Mouse (Mus musculus): ENCODE data around the gene Hoxd9. TPM values are rescaled to one million over a fixed set of nuclear protein-coding genes. Genes with fewer than 3 reads are reported as not detected.

Gene Hoxd9
- polyA plus RNA-seq, 1 experiment from 2014 or later, result 0.09 TPM

GRCm38 (mm10) chr2:74714881-74715280 is 17.4 kb downstream of the Hoxd9 start:
- Histone ChIP-seq H3K4me3 (replicated peaks; ENCODE audit: low read length) (peak overlapping the region; percentile 31; the same call in 1 of the 2 replicates), H3K27ac (no peak overlapping the region), H3K4me1 (replicated peaks; ENCODE audit: control insufficient read depth, insufficient read depth, low read length) (no peaks in the 10 kb centered on the region; the same call in 1 of the 2 replicates), H3K36me3 (replicated peaks; ENCODE audit: control insufficient read depth, insufficient read depth) (no peaks in the 10 kb centered on the region), H3K27me3 (ENCODE audit: control insufficient read depth, insufficient read depth, low read length) (peaks cover 97% of the 10 kb centered on the region), H3K4me2 (replicated peaks) (peak overlapping the region; percentile 51), H3K9ac (no peak overlapping the region), H3K9me3 (ENCODE audit: control insufficient read depth, low read length) (no peaks in the 10 kb centered on the region)
- 0 out of 2 replicates have a peak, but pooled peaks have one; percentile 38 for ATAC-seq (ENCODE audit: low FRiP score)
- WGBS, result under 1% methylated on average over 14 of the region's 14 CpGs
- DNase-seq (ENCODE audit: low spot score), result no peak

GRCm38 (mm10) chr2:74715504-74716241 is 18.1 kb downstream of the Hoxd9 start:
- H3K9ac ChIP-seq, result no peak overlapping the region
- H3K4me3 ChIP-seq (replicated peaks; ENCODE audit: low read length), result peak overlapping the region; percentile 16
- H3K27ac ChIP-seq, result no peak overlapping the region
- H3K9me3 ChIP-seq (ENCODE audit: control insufficient read depth, low read length), result no peaks in the 10 kb centered on the region
- WGBS, result 2% methylated on average over 26 of the region's 26 CpGs
- H3K4me1 ChIP-seq (replicated peaks; ENCODE audit: control insufficient read depth, insufficient read depth, low read length), result no peaks in the 10 kb centered on the region; the same call in 1 of the 2 replicates
- peak; percentile 92 for DNase-seq (ENCODE audit: low spot score)
- peak; percentile 87 for ATAC-seq (ENCODE audit: low FRiP score)
- H3K4me2 ChIP-seq (replicated peaks), result peak overlapping the region; percentile 51
- H3K27me3 ChIP-seq (ENCODE audit: control insufficient read depth, insufficient read depth, low read length), result peaks cover 97% of the 10 kb centered on the region
- no peaks in the 10 kb centered on the region for H3K36me3 ChIP-seq (replicated peaks; ENCODE audit: control insufficient read depth, insufficient read depth)

GRCm38 (mm10) chr2:74720384-74720783 is 22.9 kb downstream of the Hoxd9 start:
- H3K4me1 ChIP-seq (replicated peaks; ENCODE audit: control insufficient read depth, insufficient read depth, low read length), result peaks cover 9% of the 10 kb centered on the region; the same call in 1 of the 2 replicates
- DNase-seq (ENCODE audit: low spot score) (no peak), ATAC-seq (ENCODE audit: low FRiP score) (no peak)
- H3K4me2 ChIP-seq (replicated peaks), result no peak overlapping the region
- H3K4me3 ChIP-seq (replicated peaks; ENCODE audit: low read length), result no peak overlapping the region
- H3K27ac ChIP-seq, result no peak overlapping the region
- H3K9ac ChIP-seq, result no peak overlapping the region
- H3K27me3 ChIP-seq (ENCODE audit: control insufficient read depth, insufficient read depth, low read length), result peaks cover 99% of the 10 kb centered on the region
- WGBS, result 12% methylated on average over 2 of the region's 2 CpGs
- H3K9me3 ChIP-seq (ENCODE audit: control insufficient read depth, low read length), result no peaks in the 10 kb centered on the region
- H3K36me3 ChIP-seq (replicated peaks; ENCODE audit: control insufficient read depth, insufficient read depth), result no peaks in the 10 kb centered on the region

GRCm38 (mm10) chr2:74720955-74721491 is 23.5 kb downstream of the Hoxd9 start:
- 11% methylated on average over 5 of the region's 5 CpGs for WGBS
- ATAC-seq (ENCODE audit: low FRiP score) (no peak), DNase-seq (ENCODE audit: low spot score) (no peak)
- Histone ChIP-seq H3K27me3 (ENCODE audit: control insufficient read depth, insufficient read depth, low read length) (peaks cover 99% of the 10 kb centered on the region), H3K9ac (no peak overlapping the region), H3K4me2 (replicated peaks) (0 out of 2 replicates have a peak overlapping the region, but pooled peaks have one; percentile 2), H3K4me1 (replicated peaks; ENCODE audit: control insufficient read depth, insufficient read depth, low read length) (peaks cover 9% of the 10 kb centered on the region; the same call in 1 of the 2 replicates), H3K27ac (no peak overlapping the region), H3K4me3 (replicated peaks; ENCODE audit: low read length) (no peak overlapping the region), H3K36me3 (replicated peaks; ENCODE audit: control insufficient read depth, insufficient read depth) (no peaks in the 10 kb centered on the region), H3K9me3 (ENCODE audit: control insufficient read depth, low read length) (no peaks in the 10 kb centered on the region)

- Histone ChIP-seq H3K27me3 (ENCODE audit: control insufficient read depth, insufficient read depth, low read length) (peaks cover 99% of the 10 kb centered on the region), H3K4me2 (replicated peaks) (0 out of 2 replicates have a peak overlapping the region, but pooled peaks have one; percentile 82), H3K4me3 (replicated peaks; ENCODE audit: low read length) (no peak overlapping the region), H3K4me1 (replicated peaks; ENCODE audit: control insufficient read depth, insufficient read depth, low read length) (peaks cover 14% of the 10 kb centered on the region; the same call in 1 of the 2 replicates), H3K27ac (no peak overlapping the region), H3K9me3 (ENCODE audit: control insufficient read depth, low read length) (no peaks in the 10 kb centered on the region), H3K9ac (no peak overlapping the region), H3K36me3 (replicated peaks; ENCODE audit: control insufficient read depth, insufficient read depth) (no peaks in the 10 kb centered on the region)
- DNase-seq (ENCODE audit: low spot score) (no peak), ATAC-seq (ENCODE audit: low FRiP score) (no peak)
- 8% methylated on average over 6 of the region's 6 CpGs for WGBS
Measured at GRCm38 (mm10) chr2:74721882-74722281, 24.4 kb downstream of the Hoxd9 start.

- H3K9me3 ChIP-seq (ENCODE audit: control insufficient read depth, low read length), result no peaks in the 10 kb centered on the region
- H3K9ac ChIP-seq, result peak overlapping the region; percentile 9; the same call in 1 of the 2 replicates
- H3K27me3 ChIP-seq (ENCODE audit: control insufficient read depth, insufficient read depth, low read length), result peaks cover 99% of the 10 kb centered on the region
- DNase-seq (ENCODE audit: low spot score) (no peak), ATAC-seq (ENCODE audit: low FRiP score) (no peak)
- peaks cover 14% of the 10 kb centered on the region; the same call in 1 of the 2 replicates for H3K4me1 ChIP-seq (replicated peaks; ENCODE audit: control insufficient read depth, insufficient read depth, low read length)
- WGBS, result 6% methylated on average over 8 of the region's 8 CpGs
- no peaks in the 10 kb centered on the region for H3K36me3 ChIP-seq (replicated peaks; ENCODE audit: control insufficient read depth, insufficient read depth)
- H3K4me2 ChIP-seq (replicated peaks), result peak overlapping the region; percentile 82
- no peak overlapping the region for H3K27ac ChIP-seq
- H3K4me3 ChIP-seq (replicated peaks; ENCODE audit: low read length), result no peak overlapping the region
Measured at GRCm38 (mm10) chr2:74722949-74723348, 25.4 kb downstream of the Hoxd9 start.

- Histone ChIP-seq H3K9ac (peak overlapping the region; percentile 53; the same call in 1 of the 2 replicates), H3K4me1 (replicated peaks; ENCODE audit: control insufficient read depth, insufficient read depth, low read length) (peaks cover 14% of the 10 kb centered on the region), H3K9me3 (ENCODE audit: control insufficient read depth, low read length) (no peaks in the 10 kb centered on the region), H3K4me3 (replicated peaks; ENCODE audit: low read length) (0 out of 2 replicates have a peak overlapping the region, but pooled peaks have one; percentile 42), H3K27ac (peak overlapping the region; percentile 91), H3K4me2 (replicated peaks) (peak overlapping the region; percentile 82), H3K27me3 (ENCODE audit: control insufficient read depth, insufficient read depth, low read length) (peaks cover 98% of the 10 kb centered on the region), H3K36me3 (replicated peaks; ENCODE audit: control insufficient read depth, insufficient read depth) (no peaks in the 10 kb centered on the region)
- DNase-seq (ENCODE audit: low spot score) (no peak), ATAC-seq (ENCODE audit: low FRiP score) (no peak)
- 12% methylated on average over 7 of the region's 7 CpGs for WGBS
Measured at GRCm38 (mm10) chr2:74724244-74725015, 26.9 kb downstream of the Hoxd9 start.

GRCm38 (mm10) chr2:74725171-74725570 is 27.6 kb downstream of the Hoxd9 start:
- Histone ChIP-seq H3K4me1 (replicated peaks; ENCODE audit: control insufficient read depth, insufficient read depth, low read length) (peaks cover 14% of the 10 kb centered on the region), H3K9ac (peak overlapping the region; percentile 53), H3K27me3 (ENCODE audit: control insufficient read depth, insufficient read depth, low read length) (peaks cover 98% of the 10 kb centered on the region), H3K4me3 (replicated peaks; ENCODE audit: low read length) (peak overlapping the region; percentile 42; the same call in 1 of the 2 replicates), H3K36me3 (replicated peaks; ENCODE audit: control insufficient read depth, insufficient read depth) (no peaks in the 10 kb centered on the region), H3K4me2 (replicated peaks) (peak overlapping the region; percentile 82), H3K27ac (peak overlapping the region; percentile 91), H3K9me3 (ENCODE audit: control insufficient read depth, low read length) (no peaks in the 10 kb centered on the region)
- DNase-seq (ENCODE audit: low spot score) (no peak), ATAC-seq (ENCODE audit: low FRiP score) (no peak)
- WGBS, result 3% methylated on average over 17 of the region's 17 CpGs

GRCm38 (mm10) chr2:74726551-74726950 is 29.0 kb downstream of the Hoxd9 start, which contains the start of gene Gm28230:
TSS of gene Gm28230 (plus strand) at chr2:74726728.
- Histone ChIP-seq H3K4me2 (replicated peaks) (peak within 1 kb of the TSS; percentile 82), H3K4me3 (replicated peaks; ENCODE audit: low read length) (peak within 1 kb of the TSS; percentile 42), H3K4me1 (replicated peaks; ENCODE audit: control insufficient read depth, insufficient read depth, low read length) (peaks cover 14% of the 10 kb centered on the region), H3K9ac (peak within 1 kb of the TSS; percentile 75), H3K9me3 (ENCODE audit: control insufficient read depth, low read length) (no peaks in the 10 kb centered on the region), H3K27ac (peak within 1 kb of the TSS; percentile 91), H3K36me3 (replicated peaks; ENCODE audit: control insufficient read depth, insufficient read depth) (no peaks in the 10 kb centered on the region), H3K27me3 (ENCODE audit: control insufficient read depth, insufficient read depth, low read length) (peaks cover 97% of the 10 kb centered on the region)
- WGBS, result 5% methylated on average over 5 of the region's 5 CpGs
- DNase-seq (ENCODE audit: low spot score) (no peak), ATAC-seq (ENCODE audit: low FRiP score) (peak; percentile 42)

Data from hindbrain, embryonic 14.5 days (tissue).